Mouse (Mus musculus) midbrain, postnatal 0 days (tissue): ENCODE measurements around the gene Cd7. TPM values are rescaled to one million over a fixed set of nuclear protein-coding genes. Genes with fewer than 3 reads are reported as not detected.
"Not testable (repeated sequence)": the region's sequence is repeated elsewhere in the genome, so short reads cannot be mapped to it uniquely, and the experiment has no call there.

ENCODE experiments used
- ATAC-seq: fragments of 200-750 bp; cut with Nextera tagmentation; 2 replicates; pipeline ENCODE4 v1.8.0; 2017; ENCODE audit warnings: moderate number of reproducible peaks, mild to moderate bottlenecking, moderate TSS enrichment, moderate library complexity; ENCODE audit not compliant: low FRiP score
- DNase-seq: peaks from one replicate; pipeline ENCODE4 v3.0.0-alpha.2; 2015; ENCODE audit warnings: low spot score
- H3K27ac ChIP-seq: fragments of 300-500 bp; sonication (generic); 2 replicates; pipeline ENCODE4 v1.5.1; 2014; ENCODE audit warnings: low read depth, mild to moderate bottlenecking, low read length, mixed read lengths
- H3K27me3 ChIP-seq: fragments of 300-500 bp; sonication (generic); 2 replicates; pipeline ENCODE4 v1.6.1; 2014; ENCODE audit warnings: low read length, control low read depth, mixed read lengths; ENCODE audit not compliant: insufficient read depth
- H3K36me3 ChIP-seq: fragments of 300-500 bp; sonication (generic); 2 replicates; pipeline ENCODE4 v1.6.1; 2014; ENCODE audit warnings: low read length, control low read depth, mixed read lengths; ENCODE audit not compliant: insufficient read depth
- H3K4me1 ChIP-seq: fragments of 300-500 bp; sonication (generic); 2 replicates; pipeline ENCODE4 v1.6.1; 2014; ENCODE audit warnings: mild to moderate bottlenecking, control low read depth, antibody characterized with exemption, low read length, mixed read lengths; ENCODE audit not compliant: insufficient read depth
- H3K4me2 ChIP-seq: fragments of 300-500 bp; sonication (generic); 2 replicates; pipeline ENCODE4 v1.6.1; 2014; ENCODE audit warnings: low read depth, mild to moderate bottlenecking, low read length, mixed read lengths; ENCODE audit not compliant: poor library complexity, severe bottlenecking
- H3K4me3 ChIP-seq: fragments of 300-500 bp; sonication (generic); 2 replicates; pipeline ENCODE4 v1.5.1; 2014; ENCODE audit warnings: low read depth, mild to moderate bottlenecking, low read length, moderate library complexity
- H3K9ac ChIP-seq: fragments of 300-500 bp; sonication (generic); replicated peaks from 2 replicates; pipeline ENCODE4 v1.6.1; 2014; ENCODE audit warnings: mild to moderate bottlenecking, low read length, moderate library complexity, mixed read lengths; ENCODE audit not compliant: poor library complexity, severe bottlenecking
- H3K9me3 ChIP-seq: fragments of 300-500 bp; sonication (generic); 2 replicates; pipeline ENCODE4 v1.6.1; 2016; ENCODE audit warnings: low read length, control low read depth
- CTCF ChIP-seq: IDR thresholded peaks from 2 replicates; pipeline ENCODE4 v1.5.1; 2016; ENCODE audit warnings: antibody characterized with exemption, mild to moderate bottlenecking
- WGBS: fragments of 180-500 bp; shearing (Covaris S2); extraction: QIAGEN DNeasy Blood & Tissue Kit; methylation state at CpG from one replicate; pipeline ENCODE4 v1.1.7; 2014; 5-methylcytosine and 5-hydroxymethylcytosine counted together
- polyA plus RNA-seq: library from polyadenylated mRNA; unstranded; fragments of >200 nt; fragmentation: Nextera tagmentation; extraction: Ambion mirVana; gene quantifications from 2 replicates; pipeline ENCODE4 v1.2.1, GENCODE M21; 2015
- total RNA-seq: library from RNA; depleted of rRNA; stranded (reverse); fragments of >200 nt; gene quantifications from 2 replicates; pipeline ENCODE4 v1.2.3, GENCODE M21; 2014

The Cd7 gene
- total and polyA plus RNA-seq, 2 experiments from 2014 or later, result not detected

DNA sequence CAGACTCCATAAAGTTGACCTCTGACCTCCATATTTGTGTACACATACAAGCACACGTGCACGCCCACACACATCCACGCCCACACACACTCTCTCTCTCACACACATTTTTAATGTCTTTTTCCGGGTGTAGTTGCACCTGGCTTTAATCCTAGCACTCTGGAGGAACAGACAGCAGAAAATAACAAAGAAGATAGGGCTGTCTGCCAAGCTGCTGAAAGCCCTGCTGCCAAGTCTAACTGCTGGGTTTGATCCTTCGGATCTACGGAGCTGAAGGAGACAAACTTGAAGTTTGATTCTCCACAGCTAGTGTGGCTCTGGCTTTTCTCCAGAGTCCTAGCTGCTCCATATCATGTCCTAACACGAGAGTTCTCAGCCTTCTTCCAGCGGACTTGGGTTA, 22.4 kb upstream of the Cd7 start:
- Histone ChIP-seq H3K9ac (no peak overlapping the region), H3K36me3 (no peaks in the 10 kb centered on the region), H3K4me3 (no peak overlapping the region), H3K4me1 (no peaks in the 10 kb centered on the region), H3K9me3 (no peaks in the 10 kb centered on the region), H3K27ac (no peak overlapping the region), H3K27me3 (no peaks in the 10 kb centered on the region), H3K4me2 (no peak overlapping the region)
- no peak for DNase-seq
- WGBS, result 65% methylated on average over 8 of the region's 8 CpGs
- TF ChIP-seq CTCF, result no peak
- ATAC-seq, result no peak

DNA sequence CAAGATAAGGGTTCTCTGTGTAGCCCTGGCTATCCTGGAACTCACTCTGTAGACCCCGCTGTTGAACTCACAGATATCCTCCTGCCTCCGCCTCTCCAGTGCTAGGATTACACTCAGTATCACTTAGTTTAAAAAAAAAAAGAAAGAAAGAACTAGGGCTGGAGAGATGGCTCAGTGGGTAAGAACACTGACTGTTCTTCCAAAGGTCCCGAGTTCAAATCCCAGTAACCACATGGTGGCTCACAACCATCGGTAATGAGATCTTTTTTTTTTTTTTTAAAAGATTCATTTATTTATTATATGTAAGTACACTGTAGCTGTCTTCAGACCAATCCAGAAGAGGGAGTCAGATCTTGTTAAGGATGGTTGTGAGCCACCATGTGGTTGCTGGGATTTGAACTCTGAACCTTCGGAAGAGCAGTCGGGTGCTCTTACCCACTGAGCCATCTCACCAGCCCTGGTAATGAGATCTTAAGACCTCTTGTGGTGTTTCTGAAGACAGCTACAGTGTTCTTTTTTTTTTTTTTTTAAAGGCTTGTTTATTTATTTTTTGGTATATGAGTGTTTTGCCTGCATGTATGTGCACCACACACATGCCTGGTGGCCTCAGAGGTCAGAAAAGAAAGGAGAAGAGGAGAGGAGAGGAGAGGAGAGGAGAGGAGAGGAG, 21.3 kb upstream of the Cd7 start:
- 95% methylated on average over 6 of the region's 6 CpGs for whole genome bisulfite sequencing

DNA sequence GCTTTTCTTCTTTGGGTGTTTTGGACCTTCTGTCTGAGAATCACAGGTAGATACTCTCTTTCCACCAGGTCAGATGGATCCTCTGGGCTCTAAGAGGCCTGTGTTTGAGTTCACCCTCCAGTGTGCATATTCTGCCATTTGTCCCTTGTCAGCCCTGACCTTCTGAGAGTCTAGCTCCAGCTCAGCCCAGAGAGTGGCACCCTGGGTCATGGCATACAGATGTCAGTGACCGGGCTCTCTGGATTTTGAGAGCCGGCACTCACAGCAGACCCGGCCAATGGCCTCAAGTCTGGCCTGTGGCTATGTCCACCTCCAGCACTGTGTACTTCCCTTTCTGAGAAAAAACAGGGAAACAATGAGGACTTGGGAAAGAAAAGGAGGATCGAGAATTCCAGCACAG, 20.3 kb upstream of the Cd7 start:
- H3K27me3 ChIP-seq, result no peaks in the 10 kb centered on the region
- ATAC-seq, result no peak
- H3K27ac ChIP-seq, result no peak overlapping the region
- WGBS, result 87% methylated on average over 4 of the region's 4 CpGs
- H3K36me3 ChIP-seq, result no peaks in the 10 kb centered on the region
- TF ChIP-seq CTCF, result no peak
- no peak overlapping the region for H3K4me3 ChIP-seq
- no peak for DNase-seq
- no peaks in the 10 kb centered on the region for H3K4me1 ChIP-seq
- H3K9ac ChIP-seq, result no peak overlapping the region
- no peaks in the 10 kb centered on the region for H3K9me3 ChIP-seq
- no peak overlapping the region for H3K4me2 ChIP-seq

More for the DNA sequence above, 21.3 kb upstream of the Cd7 start:
- not testable (repeated sequence) for H3K4me3 ChIP-seq, ATAC-seq, H3K27ac ChIP-seq, H3K9me3 ChIP-seq, H3K36me3 ChIP-seq, H3K27me3 ChIP-seq, DNase-seq, H3K9ac ChIP-seq, H3K4me1 ChIP-seq, H3K4me2 ChIP-seq

DNA sequence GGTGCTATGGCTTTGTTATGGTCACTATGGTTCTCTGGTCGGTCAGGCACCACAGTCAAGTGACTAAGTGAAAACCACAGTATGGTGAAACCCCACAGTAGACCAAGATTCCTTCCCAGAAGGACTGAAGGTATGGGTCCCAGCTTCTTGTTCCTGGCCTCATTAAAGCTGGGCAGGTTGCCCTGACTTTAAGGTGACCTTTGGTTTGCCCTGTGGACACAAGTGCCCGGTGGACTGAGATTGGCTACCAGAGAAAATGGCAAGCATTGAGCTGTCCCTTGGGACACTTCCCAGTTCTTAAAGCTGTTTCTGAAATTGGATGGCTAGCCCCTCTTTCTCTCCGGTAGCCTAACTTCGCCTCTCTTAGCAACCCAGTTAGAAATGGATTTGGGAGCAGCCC, 19.7 kb upstream of the Cd7 start:
- ATAC-seq, result no peak
- no peak for TF ChIP-seq CTCF
- 89% methylated on average over 4 of the region's 4 CpGs for WGBS

DNA sequence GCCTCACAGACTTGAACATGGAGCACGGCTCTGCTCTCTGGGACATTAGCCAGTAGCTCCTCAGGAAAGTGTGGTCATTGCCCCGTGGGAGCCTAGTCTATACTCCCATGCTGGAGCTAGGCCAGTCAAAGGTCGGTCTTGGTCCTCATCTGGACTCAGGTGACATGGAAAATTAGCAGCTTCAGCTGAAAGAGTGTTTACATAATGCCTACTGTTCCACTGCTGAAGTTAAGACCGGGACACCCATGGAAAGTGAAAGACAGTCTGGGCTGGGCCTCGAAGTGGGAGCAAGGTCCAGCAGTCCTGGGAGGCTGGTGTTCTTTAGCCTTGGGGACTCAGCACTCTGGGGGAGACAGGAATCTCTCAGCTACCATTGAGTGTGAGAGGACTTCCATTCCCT, 18.9 kb upstream of the Cd7 start:
- no peak overlapping the region for H3K9ac ChIP-seq
- no peaks in the 10 kb centered on the region for H3K9me3 ChIP-seq
- H3K27ac ChIP-seq, result no peak overlapping the region
- H3K4me3 ChIP-seq, result no peak overlapping the region
- ATAC-seq, result no peak
- TF ChIP-seq CTCF, result no peak
- no peak overlapping the region for H3K4me2 ChIP-seq
- H3K4me1 ChIP-seq, result no peaks in the 10 kb centered on the region
- H3K27me3 ChIP-seq, result no peaks in the 10 kb centered on the region
- WGBS, result 77% methylated on average over 5 of the region's 5 CpGs
- no peak for DNase-seq
- H3K36me3 ChIP-seq, result no peaks in the 10 kb centered on the region

More for the DNA sequence above, 19.7 kb upstream of the Cd7 start:
- H3K4me1 ChIP-seq, result no peaks in the 10 kb centered on the region
- no peak for DNase-seq
- no peaks in the 10 kb centered on the region for H3K9me3 ChIP-seq
- no peak overlapping the region for H3K4me2 ChIP-seq
- H3K9ac ChIP-seq, result no peak overlapping the region
- no peaks in the 10 kb centered on the region for H3K27me3 ChIP-seq
- H3K36me3 ChIP-seq, result no peaks in the 10 kb centered on the region
- no peak overlapping the region for H3K27ac ChIP-seq
- H3K4me3 ChIP-seq, result no peak overlapping the region

- no peak for TF ChIP-seq CTCF
- Histone ChIP-seq H3K9me3 (no peaks in the 10 kb centered on the region), H3K4me3 (no peak overlapping the region), H3K4me2 (no peak overlapping the region), H3K27ac (no peak overlapping the region), H3K9ac (no peak overlapping the region), H3K36me3 (no peaks in the 10 kb centered on the region), H3K27me3 (no peaks in the 10 kb centered on the region), H3K4me1 (no peaks in the 10 kb centered on the region)
- 76% methylated on average over 7 of the region's 7 CpGs for WGBS
- DNase-seq (no peak), ATAC-seq (no peak)
These were observed 17.5 kb upstream of the Cd7 start for GRCm38 (mm10) chr11:121056536-121057236.
